Mouse (Mus musculus) B cell, adult 2 months (primary cell): ENCODE measurements around the gene Clic1.
A peak's percentile ranks its signal among the peaks of the same experiment; 100 is the strongest.
"Not testable (repeated sequence)": the region's sequence is repeated elsewhere in the genome, so short reads cannot be mapped to it uniquely, and the experiment has no call there.

Source experiments
- DNase-seq, 2 experiments: peaks; one replicate each; pipeline ENCODE4 v3.0.0; 2022

Gene Clic1

DNA sequence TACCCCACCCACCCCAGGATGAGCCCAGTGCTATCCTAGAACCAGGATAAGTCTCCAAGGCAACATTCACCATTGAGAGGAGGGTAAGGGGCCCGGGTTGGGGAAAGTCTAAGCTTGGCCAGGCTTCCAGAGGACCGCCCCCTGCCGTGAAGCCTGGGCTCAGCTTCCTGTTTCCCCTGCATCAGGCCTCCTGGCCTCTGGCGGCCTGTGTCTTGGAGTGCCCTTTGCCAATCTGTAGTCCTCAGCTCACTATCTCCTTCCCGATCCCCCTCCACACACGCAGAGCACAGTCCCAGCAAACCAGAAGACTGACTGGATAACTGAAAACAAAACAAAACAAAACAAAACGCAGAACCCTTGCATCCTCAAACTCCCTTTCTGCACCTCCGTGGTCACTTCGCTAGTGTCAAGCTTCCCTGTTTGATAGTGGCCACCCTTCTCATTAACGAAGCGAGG lies at the start of gene Clic1:
Clic1 (plus strand) TSS at position 406 of the 456 bp plus-strand sequence.
- DNase-seq = peak; percentile 49 to 53

DNA sequence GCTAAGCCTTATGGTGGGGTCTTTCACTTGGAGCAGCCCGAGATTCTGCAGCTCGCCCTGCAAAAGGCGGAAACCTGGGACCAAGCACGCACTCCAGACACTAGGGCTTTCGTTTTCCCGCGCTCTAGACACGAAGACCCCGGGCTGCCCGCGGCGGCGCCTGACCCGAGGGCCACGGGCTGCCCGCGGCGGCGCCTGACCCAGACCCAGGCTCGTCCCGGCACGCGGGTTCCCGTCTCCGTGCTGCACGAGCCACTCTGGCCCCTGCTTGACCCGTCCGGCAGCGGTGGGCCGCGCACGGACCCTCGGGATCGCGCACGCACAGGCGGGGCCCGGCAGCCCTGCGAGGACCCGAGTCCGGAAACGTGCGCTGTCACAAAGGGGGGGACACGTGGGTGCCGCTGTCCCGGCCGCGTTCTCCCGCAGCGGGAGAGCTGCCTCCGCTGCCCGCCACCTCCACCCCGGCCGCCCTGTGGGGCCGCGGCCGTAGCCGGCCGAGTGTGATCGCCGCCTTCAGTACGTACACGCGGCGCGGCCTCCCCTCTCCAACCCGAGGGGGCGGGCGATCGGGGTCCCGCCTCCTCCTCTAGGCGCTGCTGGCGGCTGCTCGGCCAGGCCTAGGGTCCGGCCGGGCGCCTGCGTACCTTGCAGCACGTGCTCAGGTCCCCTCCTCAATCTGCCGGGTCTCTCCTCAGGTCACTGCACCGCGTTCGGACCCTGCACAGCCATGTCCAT lies 48.9 kb upstream of the Clic1 start, which contains the start of gene Vars:
Vars (plus strand) TSS at position 271 of the 735 bp plus-strand sequence.
- DNase-seq = peak; percentile 83 to 91

- peak; percentile 46 for DNase-seq
These were observed 48.2 kb upstream of the Clic1 start for GRCm38 (mm10) chr17:35001452-35002152.

- no peak for DNase-seq
These were observed 47.5 kb upstream of the Clic1 start for GRCm38 (mm10) chr17:35002153-35002865.

GRCm38 (mm10) chr17:35003022-35003838 lies 46.5 kb upstream of the Clic1 start:
- no peak for DNase-seq

DNA sequence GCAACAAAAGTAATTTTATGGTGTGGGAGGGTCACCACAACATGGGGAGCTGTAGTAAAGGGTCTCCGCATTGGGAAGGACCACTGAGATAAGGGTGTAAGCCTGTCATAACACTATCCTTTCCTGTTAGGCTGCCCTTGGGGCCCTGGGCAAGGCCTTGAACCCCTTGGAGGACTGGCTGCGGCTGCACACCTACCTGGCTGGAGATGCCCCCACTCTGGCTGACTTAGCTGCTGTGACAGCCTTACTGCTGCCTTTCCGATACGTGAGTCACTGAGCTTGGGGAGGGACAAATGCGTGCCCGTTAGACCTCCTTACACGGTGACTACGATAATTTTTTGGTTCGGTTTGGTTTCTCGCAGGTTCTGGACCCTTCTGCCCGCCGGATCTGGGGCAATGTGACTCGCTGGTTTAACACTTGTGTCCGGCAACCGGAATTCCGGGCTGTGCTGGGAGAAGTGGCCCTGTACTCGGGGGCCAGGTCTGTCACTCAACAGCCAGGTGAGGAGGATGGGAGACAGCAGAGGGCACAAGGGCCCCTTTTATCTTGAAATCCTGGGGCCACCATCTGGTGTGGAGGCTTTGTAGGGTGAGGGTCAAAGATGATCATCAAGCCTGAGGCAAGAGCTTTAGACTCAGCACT lies 45.6 kb upstream of the Clic1 start:
- no peak for DNase-seq

GRCm38 (mm10) chr17:35005158-35005557 lies 44.6 kb upstream of the Clic1 start:
- no peak for DNase-seq

DNA sequence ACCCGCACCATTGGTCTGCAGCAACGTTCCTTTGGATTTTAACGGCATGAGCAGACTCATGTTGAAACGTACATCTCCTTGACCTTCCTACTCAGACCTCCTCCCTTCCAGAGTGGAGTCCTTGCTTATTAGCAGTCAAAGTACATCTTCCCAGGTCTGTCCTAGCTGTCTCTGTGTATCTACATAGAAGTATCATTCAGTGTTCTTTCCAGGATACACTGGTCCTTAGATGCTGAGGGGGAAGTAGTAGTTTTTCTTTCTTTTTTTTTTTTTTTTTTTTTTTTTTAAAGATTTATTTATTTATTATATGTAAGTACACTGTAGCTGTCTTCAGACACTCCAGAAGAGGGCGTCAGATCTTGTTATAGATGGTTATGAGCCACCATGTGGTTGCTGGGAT lies 43.9 kb upstream of the Clic1 start:
- DNase-seq = not testable (repeated sequence)

DNA sequence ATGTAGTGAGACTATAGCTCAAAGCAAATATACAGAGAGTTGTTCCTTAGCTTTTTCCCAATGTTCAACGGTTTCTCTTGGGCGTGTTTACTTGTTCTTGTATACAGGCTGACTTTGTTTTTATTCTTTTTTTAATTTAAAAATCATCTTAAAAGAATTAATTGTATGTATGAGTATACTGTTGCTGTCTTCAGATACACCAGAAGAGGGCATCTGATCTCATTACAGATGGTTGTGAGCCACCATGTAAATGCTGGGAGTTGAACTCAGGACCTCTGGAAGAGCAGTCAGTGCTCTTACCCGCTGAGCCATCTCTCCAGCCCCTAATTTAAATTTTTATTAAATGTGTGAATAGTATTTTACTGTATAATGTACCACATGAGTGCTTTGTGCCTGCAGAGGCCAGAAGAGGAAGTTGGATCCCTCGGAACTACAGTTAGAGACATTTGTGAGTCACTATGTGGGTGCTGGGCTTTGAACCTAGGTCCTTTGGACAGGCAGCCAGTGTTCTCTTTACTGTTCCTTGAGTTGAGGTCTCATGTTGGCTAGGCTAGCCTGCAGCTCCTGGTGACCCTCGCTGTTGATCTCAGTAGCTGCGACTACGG lies 42.3 kb upstream of the Clic1 start:
- DNase-seq = peak; percentile 33 to 34

- no peak for DNase-seq
These were observed 40.2 kb upstream of the Clic1 start for GRCm38 (mm10) chr17:35009586-35009985.

- DNase-seq = no peak
These were observed 38.3 kb upstream of the Clic1 start for GRCm38 (mm10) chr17:35011440-35011839.

DNA sequence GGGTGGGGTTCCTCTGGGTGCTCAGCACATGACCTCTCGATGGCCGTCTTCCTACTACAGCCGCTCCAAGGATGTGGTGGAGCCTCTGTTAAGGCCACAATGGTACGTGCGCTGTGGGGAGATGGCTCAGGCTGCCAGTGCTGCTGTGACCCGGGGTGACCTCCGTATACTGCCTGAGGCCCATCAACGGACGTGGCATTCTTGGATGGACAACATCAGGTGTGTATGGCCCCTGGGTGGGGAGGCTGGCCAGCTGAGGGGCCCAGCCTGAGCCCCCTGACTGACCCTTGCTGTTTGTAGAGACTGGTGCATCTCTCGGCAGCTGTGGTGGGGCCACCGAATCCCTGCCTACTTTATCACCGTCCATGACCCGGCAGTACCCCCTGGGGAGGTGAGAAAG lies 37.3 kb upstream of the Clic1 start:
- no peak for DNase-seq

- DNase-seq = no peak
These were observed 36.5 kb upstream of the Clic1 start for GRCm38 (mm10) chr17:35013221-35013620.

DNA sequence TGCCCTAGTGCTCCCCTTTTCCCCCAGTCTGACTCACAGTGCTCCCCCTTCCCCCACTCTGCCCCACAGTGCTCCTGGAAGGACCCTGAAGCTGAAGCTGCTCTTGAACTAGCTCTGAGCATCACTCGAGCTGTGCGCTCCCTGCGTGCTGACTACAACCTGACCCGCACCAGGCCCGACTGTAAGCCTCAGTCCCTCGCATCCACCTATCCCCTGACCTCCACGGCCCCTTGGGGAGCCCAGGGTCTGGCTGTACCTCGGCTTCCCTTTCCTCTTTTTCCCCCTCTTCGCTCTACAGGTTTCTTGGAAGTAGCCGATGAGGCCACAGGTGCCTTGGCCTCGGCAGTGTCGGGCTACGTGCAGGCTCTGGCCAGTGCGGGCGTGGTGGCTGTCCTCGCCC lies 34.5 kb upstream of the Clic1 start:
- DNase-seq = no peak

GRCm38 (mm10) chr17:35016376-35016775 lies 33.4 kb upstream of the Clic1 start, which contains the start of gene Vwa7:
Gene Vwa7, plus strand, starts transcription at chr17:35016579.
- DNase-seq = no peak

GRCm38 (mm10) chr17:35016791-35017705 lies 32.7 kb upstream of the Clic1 start:
- no peak for DNase-seq

DNA sequence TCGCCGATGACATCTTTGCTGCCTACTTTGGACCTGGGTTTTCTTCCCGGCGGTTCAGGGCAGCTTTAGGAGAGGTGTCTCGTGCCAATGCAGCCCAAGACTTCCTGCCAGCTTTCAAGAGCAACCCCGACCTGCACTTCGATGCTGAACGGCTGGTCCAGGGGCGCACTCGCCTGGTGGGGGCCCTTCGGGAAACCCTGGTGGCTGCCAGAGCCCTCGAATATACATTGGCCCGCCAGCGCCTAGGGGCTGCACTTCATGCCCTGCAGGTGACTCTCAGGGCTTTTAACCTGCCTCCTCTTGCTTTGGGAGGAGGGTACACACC lies 32.1 kb upstream of the Clic1 start:
- no peak for DNase-seq

DNA sequence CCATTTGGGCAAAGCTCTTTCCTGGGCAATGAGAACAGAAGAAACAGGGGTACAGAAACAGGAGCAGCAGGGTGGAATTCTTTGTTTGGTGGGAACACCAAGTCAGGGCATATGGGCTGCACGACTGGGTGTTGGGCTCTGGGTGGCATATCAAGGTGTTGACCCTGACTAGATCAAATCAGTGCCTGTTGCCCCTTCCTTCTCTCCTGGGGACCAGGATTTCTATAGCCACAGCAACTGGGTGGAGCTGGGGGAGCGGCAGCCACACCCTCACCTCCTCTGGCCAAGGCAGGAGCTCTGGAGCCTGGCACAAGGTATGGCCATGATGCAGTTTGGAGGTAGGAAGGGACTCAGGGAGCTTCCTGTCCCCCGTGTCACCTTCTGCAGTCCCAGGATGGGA lies 31.6 kb upstream of the Clic1 start:
- no peak for DNase-seq

GRCm38 (mm10) chr17:35019894-35020293 lies 29.9 kb upstream of the Clic1 start:
- DNase-seq = no peak

GRCm38 (mm10) chr17:35020551-35020950 lies 29.2 kb upstream of the Clic1 start:
- no peak for DNase-seq
